Mouse (Mus musculus): ENCODE data around the gene Stab1.

- TF ChIP-seq CHD2 (IDR thresholded peaks at IDR 0.05; ENCODE audit: low read depth, low read length) = no peak
- no peak for TF ChIP-seq ZC3H11A (IDR thresholded peaks at IDR 0.05; ENCODE audit: borderline replicate concordance, low read depth, low read length)
- no peak for TF ChIP-seq ZNF384 (IDR thresholded peaks at IDR 0.05; ENCODE audit: low read depth, low read length)
- no peak for TF ChIP-seq MAFK (IDR thresholded peaks at IDR 0.05; ENCODE audit: insufficient read depth, low read depth, low read length)
- no peak for TF ChIP-seq HCFC1 (IDR thresholded peaks at IDR 0.05; ENCODE audit: borderline replicate concordance, insufficient read depth, low read length)
Observed at GRCm38 (mm10) chr14:31132031-31132430, 36.4 kb downstream of the Stab1 start.

Data from ES-E14 (cell line).